Mouse (Mus musculus): ENCODE data around the gene Dnajc4.

- TF ChIP-seq CTCF (IDR thresholded peaks at IDR 0.05; ENCODE audit: extremely low read depth, insufficient read depth, insufficient read length, insufficient replicate concordance) (no peak), POLR2A (IDR thresholded peaks at IDR 0.05; ENCODE audit: low read depth, low read length) (no peak)
Measured at GRCm38 (mm10) chr19:6939106-6940002, 53.0 kb downstream of the Dnajc4 start.
